Mouse (Mus musculus): Measurements from ENCODE around the gene Zdhhc11.

GRCm38 (mm10) chr13:74017426-74017825, 53.8 kb downstream of the Zdhhc11 start:
- no peak for TF ChIP-seq EP300 (IDR thresholded peaks at IDR 0.05; ENCODE audit: insufficient read depth, low read depth, low read length)
- no peak for TF ChIP-seq POLR2A (IDR thresholded peaks at IDR 0.05; ENCODE audit: insufficient read depth, low read length)
- no peak for TF ChIP-seq CTCF (IDR thresholded peaks at IDR 0.05; ENCODE audit: low read depth, low read length)

All from ES-Bruce4 (cell line).